Mouse (Mus musculus): ENCODE measurements around the gene Olfml3. TPM values are rescaled to one million over a fixed set of nuclear protein-coding genes. Genes with fewer than 3 reads are reported as not detected.
A peak's percentile ranks its signal among the peaks of the same experiment; 100 is the strongest.

Gene Olfml3
- total and polyA plus RNA-seq, 2 experiments from 2014 or later: 10.6 to 20.5 TPM

DNA sequence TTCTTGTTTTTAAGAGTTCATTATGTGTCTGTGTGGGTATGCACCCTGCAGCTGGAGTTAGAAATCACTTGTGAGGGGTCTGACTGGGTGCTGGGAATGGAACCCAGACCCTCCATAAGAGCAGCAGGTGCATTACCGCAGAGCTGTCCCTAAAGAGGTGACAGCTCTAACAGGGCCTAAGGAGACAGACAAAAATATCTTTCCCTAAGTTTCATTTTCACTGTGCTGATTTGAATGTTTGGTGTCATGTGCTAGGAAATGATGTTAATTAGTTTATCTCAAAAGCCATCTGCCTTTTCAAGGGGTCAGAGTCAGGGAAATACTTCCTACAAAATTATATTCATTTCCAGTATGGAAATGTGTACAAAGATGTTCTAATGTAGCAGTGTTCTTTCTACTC, 1.5 kb upstream of the Olfml3 start, which contains the start of gene Gm10964:
TSS of gene Gm10964 (plus strand) at position 38 of the 400 bp plus-strand sequence.
- H3K9me3 ChIP-seq (replicated peaks; ENCODE audit: control insufficient read depth, low read length): no peaks in the 10 kb centered on the region
- peaks cover 31% of the 10 kb centered on the region for H3K4me1 ChIP-seq (ENCODE audit: control insufficient read depth, insufficient read depth)
- H3K27me3 ChIP-seq (ENCODE audit: control insufficient read depth, insufficient read depth, low read length): no peaks in the 10 kb centered on the region
- peak within 1 kb of the TSS; percentile 62 for H3K4me2 ChIP-seq (ENCODE audit: low read depth, low read length)
- ATAC-seq (ENCODE audit: insufficient read depth, low read depth) (no peak), DNase-seq (ENCODE audit: low spot score) (no peak)
- TF ChIP-seq EP300 (IDR thresholded peaks at IDR 0.05; ENCODE audit: low read depth): no peak
- TF ChIP-seq CTCF (IDR thresholded peaks at IDR 0.05; ENCODE audit: low read depth): no peak
- peak within 1 kb of the TSS; percentile 75 for H3K27ac ChIP-seq (ENCODE audit: low read depth)
- 77% methylated on average over 1 of the region's 1 CpGs for WGBS
- H3K36me3 ChIP-seq (replicated peaks; ENCODE audit: control insufficient read depth, insufficient read depth, low read length): peaks cover 25% of the 10 kb centered on the region
- peak within 1 kb of the TSS; percentile 38 for H3K4me3 ChIP-seq (ENCODE audit: low read depth, low read length)
- no peak within 1 kb of the TSS; the same call in 1 of the 2 replicates for H3K9ac ChIP-seq (replicated peaks; ENCODE audit: low read depth, low read length)

DNA sequence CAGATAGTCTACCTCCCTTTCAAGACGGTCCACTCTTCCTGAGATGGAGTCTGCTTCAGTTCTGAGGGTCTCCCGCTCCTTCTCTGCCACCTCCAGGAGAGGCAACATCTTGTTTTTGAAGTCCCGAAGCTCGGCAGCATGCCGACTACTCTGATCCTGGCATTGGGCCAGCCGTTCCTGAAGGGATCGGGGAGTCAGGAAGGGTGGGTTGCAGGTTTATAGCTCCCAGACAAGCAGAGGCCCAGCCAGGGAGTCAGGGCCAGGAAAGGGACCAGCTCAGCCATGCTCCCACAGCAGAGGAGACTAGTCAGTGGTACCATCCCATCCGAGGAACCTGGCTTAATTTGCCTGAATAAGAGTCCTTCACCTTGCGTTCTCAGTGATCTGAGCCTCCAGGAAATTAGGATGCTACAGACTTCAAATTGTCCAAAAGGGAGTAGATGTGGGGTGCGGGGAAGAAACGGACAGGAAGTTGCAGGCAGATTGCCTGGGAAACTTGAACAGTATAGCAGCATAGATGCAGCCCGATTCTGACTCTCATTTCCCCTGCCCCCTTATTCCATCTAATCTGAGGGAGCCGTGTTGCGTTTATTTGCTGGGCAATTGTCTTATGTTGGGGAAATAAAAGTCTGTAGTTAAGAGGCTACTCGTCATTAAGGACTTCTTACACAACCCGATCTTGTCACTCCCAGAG, 593 bp downstream of the Olfml3 start:
- Histone ChIP-seq H3K4me2 (ENCODE audit: low read depth, low read length) (peak overlapping the region; percentile 62), H3K36me3 (replicated peaks; ENCODE audit: control insufficient read depth, insufficient read depth, low read length) (peaks cover 8% of the 10 kb centered on the region; the same call in 1 of the 2 replicates), H3K9me3 (replicated peaks; ENCODE audit: control insufficient read depth, low read length) (no peaks in the 10 kb centered on the region), H3K27ac (ENCODE audit: low read depth) (peak overlapping the region; percentile 75), H3K4me1 (ENCODE audit: control insufficient read depth, insufficient read depth) (peaks cover 31% of the 10 kb centered on the region), H3K27me3 (ENCODE audit: control insufficient read depth, insufficient read depth, low read length) (no peaks in the 10 kb centered on the region), H3K9ac (replicated peaks; ENCODE audit: low read depth, low read length) (peak overlapping the region; percentile 38), H3K4me3 (ENCODE audit: low read depth, low read length) (peak overlapping the region; percentile 38)
- ATAC-seq (ENCODE audit: insufficient read depth, low read depth): no peak
- TF ChIP-seq CTCF (IDR thresholded peaks at IDR 0.05; ENCODE audit: low read depth) (no peak), EP300 (IDR thresholded peaks at IDR 0.05; ENCODE audit: low read depth) (no peak)
- WGBS: 27% methylated on average over 16 of the region's 16 CpGs
- DNase-seq (ENCODE audit: low spot score): peak; percentile 16

DNA sequence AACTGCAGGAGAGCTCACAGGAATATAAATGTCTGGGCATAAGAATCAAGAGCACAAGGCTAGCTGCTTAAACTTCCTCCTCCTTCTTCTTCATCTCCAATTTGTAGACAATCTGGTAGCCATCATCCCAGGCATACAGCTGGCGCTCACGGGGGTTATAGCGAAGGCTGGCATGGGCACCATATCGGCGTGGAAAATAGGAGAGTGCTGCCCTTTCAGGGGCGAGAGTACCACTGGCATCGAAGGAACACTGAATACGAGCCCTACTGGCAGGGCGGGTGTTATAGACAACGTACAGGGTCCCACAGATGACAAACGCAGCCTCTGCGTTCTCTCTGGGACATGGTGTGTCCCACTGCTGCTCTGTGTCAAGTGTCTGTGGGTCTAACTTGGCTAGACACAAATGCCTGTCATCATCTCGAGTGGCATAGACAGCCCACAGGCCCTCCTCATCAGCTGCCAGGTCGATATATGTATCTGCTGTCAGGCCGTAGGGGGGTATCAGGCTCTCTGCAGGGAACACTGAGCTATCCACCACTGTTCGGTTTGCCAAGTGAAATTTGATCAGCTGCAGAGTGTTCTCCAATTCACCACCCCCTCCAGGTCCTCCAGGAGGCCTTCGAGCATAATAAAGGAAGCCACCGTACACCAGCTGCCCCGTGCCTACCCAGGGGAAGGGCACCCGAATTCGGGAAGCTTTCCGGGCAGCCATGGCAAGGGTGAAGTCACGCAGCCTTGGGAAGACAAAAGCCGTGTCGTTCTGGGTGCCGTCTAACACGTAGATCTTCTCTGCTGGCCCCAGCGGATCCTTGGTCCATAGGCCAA, 1.8 kb downstream of the Olfml3 start:
- H3K4me1 ChIP-seq (ENCODE audit: control insufficient read depth, insufficient read depth): peaks cover 31% of the 10 kb centered on the region
- H3K4me3 ChIP-seq (ENCODE audit: low read depth, low read length): no peak overlapping the region
- H3K27ac ChIP-seq (ENCODE audit: low read depth): peak overlapping the region; percentile 75
- H3K36me3 ChIP-seq (replicated peaks; ENCODE audit: control insufficient read depth, insufficient read depth, low read length): 0 out of 2 replicates have a peak, but pooled peaks cover 3% of the 10 kb centered on the region
- WGBS: 47% methylated on average over 28 of the region's 28 CpGs
- TF ChIP-seq EP300 (IDR thresholded peaks at IDR 0.05; ENCODE audit: low read depth) (no peak), CTCF (IDR thresholded peaks at IDR 0.05; ENCODE audit: low read depth) (no peak)
- ATAC-seq (ENCODE audit: insufficient read depth, low read depth) (peak; percentile 22; the same call in 1 of the 2 replicates), DNase-seq (ENCODE audit: low spot score) (peak; percentile 29)
- no peaks in the 10 kb centered on the region for H3K9me3 ChIP-seq (replicated peaks; ENCODE audit: control insufficient read depth, low read length)
- H3K9ac ChIP-seq (replicated peaks; ENCODE audit: low read depth, low read length): no peak overlapping the region
- no peaks in the 10 kb centered on the region for H3K27me3 ChIP-seq (ENCODE audit: control insufficient read depth, insufficient read depth, low read length)
- H3K4me2 ChIP-seq (ENCODE audit: low read depth, low read length): peak overlapping the region; percentile 62

DNA sequence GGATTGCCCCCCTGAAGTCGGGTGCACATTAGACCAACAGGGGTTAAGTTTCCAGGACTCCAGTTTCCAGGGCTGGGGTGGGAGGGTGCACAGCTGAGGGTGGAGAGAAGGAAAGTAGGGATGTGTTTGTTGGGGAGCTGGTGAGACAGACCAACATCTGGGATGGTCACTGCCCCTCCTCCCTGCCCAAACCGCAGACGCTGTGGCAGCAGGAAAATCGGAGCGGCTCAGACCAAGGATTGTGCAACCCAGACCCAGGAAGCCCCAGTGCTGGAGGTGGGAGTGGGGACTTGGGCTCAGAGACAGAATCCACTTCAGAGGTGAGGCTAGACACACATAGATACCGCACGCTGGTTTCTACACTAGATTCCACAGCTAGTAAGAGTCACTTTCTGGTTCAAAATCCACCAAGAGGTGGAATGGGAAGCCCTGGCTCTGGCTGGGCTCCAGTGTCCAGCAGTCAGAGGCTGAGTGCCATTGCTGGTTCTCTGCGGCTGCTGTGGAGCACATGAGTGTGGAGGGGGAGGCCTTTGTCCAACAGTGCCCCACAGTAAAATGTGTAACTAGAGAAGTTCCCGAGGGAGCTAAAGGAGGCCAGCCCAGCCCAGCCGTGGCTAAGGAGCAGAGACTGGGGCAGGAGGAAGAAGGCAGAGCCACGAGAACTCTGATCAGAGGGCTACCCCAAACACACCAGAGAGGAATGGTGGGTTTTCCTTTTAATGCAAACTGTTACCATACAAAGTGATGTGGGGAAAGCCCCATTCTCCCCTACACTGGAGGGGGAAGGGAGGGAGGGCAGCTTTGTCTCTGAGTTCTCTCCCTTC, 2.9 kb downstream of the Olfml3 start:
- H3K27ac ChIP-seq (ENCODE audit: low read depth): peak overlapping the region; percentile 75; the same call in 1 of the 2 replicates
- WGBS: 15% methylated on average over 11 of the region's 11 CpGs
- H3K9me3 ChIP-seq (replicated peaks; ENCODE audit: control insufficient read depth, low read length): no peaks in the 10 kb centered on the region
- ATAC-seq (ENCODE audit: insufficient read depth, low read depth): peak; percentile 12; the same call in 1 of the 2 replicates
- H3K4me1 ChIP-seq (ENCODE audit: control insufficient read depth, insufficient read depth): peaks cover 31% of the 10 kb centered on the region
- H3K4me3 ChIP-seq (ENCODE audit: low read depth, low read length): no peak overlapping the region
- TF ChIP-seq CTCF (IDR thresholded peaks at IDR 0.05; ENCODE audit: low read depth) (no peak), EP300 (IDR thresholded peaks at IDR 0.05; ENCODE audit: low read depth) (no peak)
- H3K27me3 ChIP-seq (ENCODE audit: control insufficient read depth, insufficient read depth, low read length): no peaks in the 10 kb centered on the region
- peak; percentile 30 for DNase-seq (ENCODE audit: low spot score)
- peak overlapping the region; percentile 35 for H3K4me2 ChIP-seq (ENCODE audit: low read depth, low read length)
- no peak overlapping the region for H3K9ac ChIP-seq (replicated peaks; ENCODE audit: low read depth, low read length)
- H3K36me3 ChIP-seq (replicated peaks; ENCODE audit: control insufficient read depth, insufficient read depth, low read length): 0 out of 2 replicates have a peak, but pooled peaks cover 3% of the 10 kb centered on the region
